Mouse (Mus musculus) intestine, embryonic 16.5 days (tissue): ENCODE measurements around the gene Cd4. TPM values are rescaled to one million over a fixed set of nuclear protein-coding genes. Genes with fewer than 3 reads are reported as not detected.

ENCODE experiments used
- polyA plus RNA-seq: library from polyadenylated mRNA; unstranded; fragments of >200 nt; fragmentation: Nextera tagmentation; extraction: Ambion mirVana; gene quantifications from 2 replicates; pipeline ENCODE4 v1.2.1, GENCODE M21; 2015

Cd4 gene
- polyA plus RNA-seq, 1 experiment from 2014 or later = 0.44 TPM

Other genes starting within 250 kb of the Cd4 start
- gene Lpcat3, start 225.2 kb downstream of the Cd4 start, polyA plus RNA-seq = 195 and 219 TPM in 2 replicates
- 202 and 222 TPM in 2 replicates for gene Emg1, start 176.0 kb downstream of the Cd4 start, polyA plus RNA-seq
- 471 and 489 TPM in 2 replicates for gene Phb2, start 175.9 kb downstream of the Cd4 start, polyA plus RNA-seq
- gene Ptpn6, start 149.5 kb downstream of the Cd4 start, polyA plus RNA-seq = 20.4 and 22.5 TPM in 2 replicates
- gene Grcc10, start 146.8 kb downstream of the Cd4 start, polyA plus RNA-seq = 309 and 334 TPM in 2 replicates
- not detected in 2 replicates for gene Gm45234, start 132.2 kb downstream of the Cd4 start, polyA plus RNA-seq
- gene Atn1, start 131.7 kb downstream of the Cd4 start, polyA plus RNA-seq = 8.3 and 8.8 TPM in 2 replicates
- 7.1 and 7.9 TPM in 2 replicates for gene Eno2, start 118.5 kb downstream of the Cd4 start, polyA plus RNA-seq
- gene Lrrc23, start 108.5 kb downstream of the Cd4 start, polyA plus RNA-seq = 0.18 and 0.26 TPM in 2 replicates
- gene Spsb2, start 79.6 kb downstream of the Cd4 start, polyA plus RNA-seq = 25.7 and 31.7 TPM in 2 replicates
- 1,250 and 1,271 TPM in 2 replicates for gene Tpi1, start 73.9 kb downstream of the Cd4 start, polyA plus RNA-seq
- gene Usp5, start 58.7 kb downstream of the Cd4 start, polyA plus RNA-seq = 106 and 117 TPM in 2 replicates
- gene Cdca3, start 58.7 kb downstream of the Cd4 start, polyA plus RNA-seq = 153 and 183 TPM in 2 replicates
- 0.70 and 1.7 TPM in 2 replicates for gene Gnb3, start 47.9 kb downstream of the Cd4 start, polyA plus RNA-seq
- 5.6 and 7.2 TPM in 2 replicates for gene P3h3, start 30.5 kb downstream of the Cd4 start, polyA plus RNA-seq
- 0.75 and 0.77 TPM in 2 replicates for gene Gpr162, start 24.2 kb downstream of the Cd4 start, polyA plus RNA-seq
- 1.9 TPM in 2 replicates for gene Lag3, start 23.5 kb upstream of the Cd4 start, polyA plus RNA-seq
- gene Ptms, start 31.9 kb upstream of the Cd4 start, polyA plus RNA-seq = 87.8 and 173 TPM in 2 replicates
- 296 and 299 TPM in 2 replicates for gene Mlf2, start 43.2 kb upstream of the Cd4 start, polyA plus RNA-seq
- gene Cops7a, start 77.3 kb upstream of the Cd4 start, polyA plus RNA-seq = 170 and 176 TPM in 2 replicates
- gene Pianp, start 108.5 kb upstream of the Cd4 start, polyA plus RNA-seq = 1.9 and 2.0 TPM in 2 replicates
- gene Zfp384, start 120.9 kb upstream of the Cd4 start, polyA plus RNA-seq = 8.9 and 10.3 TPM in 2 replicates
- gene Ing4, start 151.5 kb upstream of the Cd4 start, polyA plus RNA-seq = 96.0 and 105 TPM in 2 replicates
- gene Acrbp, start 161.5 kb upstream of the Cd4 start, polyA plus RNA-seq = 9.8 and 10.6 TPM in 2 replicates
- 9.4 and 9.7 TPM in 2 replicates for gene Lpar5, start 179.7 kb upstream of the Cd4 start, polyA plus RNA-seq
- 41.3 and 44.8 TPM in 2 replicates for gene Chd4, start 207.8 kb upstream of the Cd4 start, polyA plus RNA-seq
- gene Nop2, start 243.7 kb upstream of the Cd4 start, polyA plus RNA-seq = 59.5 and 66.8 TPM in 2 replicates